Mouse (Mus musculus) left cerebral cortex, adult 9 months (tissue): Measurements from ENCODE around the gene Slitrk3.
"Not testable (repeated sequence)": the region's sequence is repeated elsewhere in the genome, so short reads cannot be mapped to it uniquely, and the experiment has no call there.

ENCODE experiments used
- DNase-seq, 2 experiments: peaks; one replicate each; pipeline ENCODE4 v3.0.0; 2022; ENCODE audit warnings: low spot score in 2 of 2

The Slitrk3 gene

GRCm38 (mm10) chr3:73057197-73057811 is at the start of gene Slitrk3:
Slitrk3 (minus strand) TSS chr3:73057803.
- DNase-seq = peak in 1 of 2 experiments; percentile 57

GRCm38 (mm10) chr3:73094445-73094844 is 36.8 kb upstream of the Slitrk3 start:
- not testable (repeated sequence) for DNase-seq

DNA sequence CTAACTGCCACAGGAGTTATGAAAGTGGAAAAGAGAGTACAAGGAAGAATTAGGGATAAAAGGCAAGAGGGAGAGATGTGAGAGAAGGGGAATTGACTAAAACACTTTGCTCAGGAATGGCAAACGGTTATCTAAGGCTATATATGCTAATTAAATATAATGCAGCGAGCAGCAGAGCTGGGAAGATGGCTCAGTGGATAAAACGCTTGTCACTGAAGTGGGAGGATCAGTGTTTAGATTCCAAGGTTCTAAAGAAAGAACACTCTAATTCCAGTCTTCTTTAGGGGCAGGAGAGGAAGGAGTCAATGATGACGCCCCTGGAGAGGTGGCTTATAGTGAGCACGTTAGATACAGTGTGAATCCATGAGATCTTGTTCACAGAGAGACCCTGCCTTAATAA is 27.0 kb upstream of the Slitrk3 start:
- DNase-seq = no peak

DNA sequence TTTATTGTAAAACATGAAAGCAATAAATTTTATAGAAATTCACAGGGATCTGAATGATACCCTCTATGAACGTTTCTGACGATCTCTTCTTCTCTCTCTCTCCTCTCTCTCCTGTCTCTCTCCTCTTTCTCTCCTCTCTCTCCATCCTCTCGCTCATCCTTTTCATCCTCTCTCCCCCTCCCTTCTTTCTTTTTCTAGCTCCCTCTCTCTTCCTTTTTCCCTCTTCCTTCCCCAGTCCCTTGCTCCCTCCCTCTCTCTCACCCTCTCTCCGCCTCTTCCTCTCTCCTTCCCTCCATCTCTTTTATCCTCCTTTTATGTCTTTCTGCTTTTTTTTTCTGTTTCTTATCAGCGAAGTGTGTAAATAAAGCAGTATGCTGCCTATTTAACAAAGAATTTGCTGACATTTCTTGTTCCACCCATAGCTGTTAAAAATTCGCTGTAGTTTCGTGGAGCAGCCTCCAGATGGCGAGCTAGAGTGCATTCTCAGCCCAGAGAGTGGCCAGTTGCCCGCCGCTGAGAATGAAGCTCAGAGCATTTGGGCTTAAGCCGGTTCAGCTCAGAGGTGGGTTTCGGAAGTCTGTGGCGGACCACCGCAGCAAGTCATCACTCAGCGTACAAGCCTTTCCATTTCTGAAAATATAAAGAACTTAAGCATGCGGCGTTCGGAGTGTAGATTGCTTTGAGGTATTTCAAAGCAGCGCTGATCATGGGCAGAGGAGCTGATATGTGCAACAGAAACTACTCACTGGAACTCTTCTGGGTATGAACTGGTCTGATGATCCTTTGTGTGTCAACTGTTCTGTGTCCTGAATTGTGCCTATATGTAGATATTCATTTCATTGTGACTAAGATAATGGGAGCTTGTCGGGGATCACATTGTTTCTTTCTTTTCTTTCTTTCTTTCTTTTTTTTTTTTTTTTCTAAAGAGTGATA is 8.5 kb upstream of the Slitrk3 start:
- DNase-seq = peak in 1 of 2 experiments; percentile 87

DNA sequence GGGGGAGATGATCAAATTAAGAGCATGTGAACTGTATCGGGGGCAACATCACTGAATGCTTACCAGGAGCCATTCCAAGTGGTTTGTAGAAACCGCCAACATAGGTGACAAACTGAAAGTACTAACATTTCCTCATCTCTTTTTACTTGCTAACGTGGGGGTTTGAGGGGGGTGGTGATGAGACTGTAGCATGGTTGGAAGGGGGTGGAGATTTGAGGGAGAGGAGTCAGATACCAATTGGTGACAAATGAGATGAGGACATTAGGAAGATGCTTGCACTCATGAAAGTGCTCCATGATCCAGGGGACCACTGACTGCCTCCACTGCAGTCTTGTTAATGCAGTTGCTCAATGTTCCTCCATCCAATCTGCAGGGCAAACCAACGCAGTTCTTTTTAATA is 587 bp upstream of the Slitrk3 start:
- no peak for DNase-seq

DNA sequence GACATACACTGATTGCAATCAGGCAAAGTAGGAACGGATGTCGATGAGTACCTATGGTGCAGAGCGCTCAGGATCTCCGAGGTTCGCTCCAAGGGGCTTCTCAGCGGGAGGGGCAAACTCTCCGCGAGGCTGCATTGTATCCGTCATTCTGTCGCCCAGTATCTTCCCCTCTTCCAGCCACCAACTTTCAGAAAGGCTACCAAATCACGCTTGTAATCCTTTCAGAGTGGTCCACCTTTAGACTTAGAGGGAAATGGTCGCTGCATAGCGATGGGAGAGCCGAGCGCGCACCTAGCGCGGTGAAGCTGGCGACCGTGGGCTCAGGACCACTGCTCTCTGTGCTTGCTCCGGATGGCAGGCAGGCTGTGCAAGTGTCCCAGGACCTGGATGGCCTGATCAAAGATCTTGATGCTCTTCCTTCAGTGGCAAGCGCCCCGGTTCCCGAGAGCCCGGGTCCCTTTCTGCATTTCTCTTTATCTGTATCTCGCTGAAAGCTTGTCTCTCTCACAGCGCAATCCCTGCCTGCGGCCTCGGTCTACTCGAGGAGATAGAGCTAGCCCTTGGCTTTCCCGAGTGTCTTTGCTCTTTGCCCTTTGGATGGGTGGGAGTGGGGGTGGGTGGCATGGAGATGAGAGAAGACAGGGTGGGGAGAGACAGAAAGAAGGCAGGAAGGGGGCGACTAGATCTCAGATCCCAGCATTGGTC is 959 bp downstream of the Slitrk3 start:
- no peak for DNase-seq

- DNase-seq = no peak
These were observed 1.6 kb downstream of the Slitrk3 start for GRCm38 (mm10) chr3:73056044-73056438.

- DNase-seq = no peak
These were observed 2.1 kb downstream of the Slitrk3 start for GRCm38 (mm10) chr3:73055399-73056043.

GRCm38 (mm10) chr3:73053451-73053931 is 4.1 kb downstream of the Slitrk3 start:
- no peak for DNase-seq

DNA sequence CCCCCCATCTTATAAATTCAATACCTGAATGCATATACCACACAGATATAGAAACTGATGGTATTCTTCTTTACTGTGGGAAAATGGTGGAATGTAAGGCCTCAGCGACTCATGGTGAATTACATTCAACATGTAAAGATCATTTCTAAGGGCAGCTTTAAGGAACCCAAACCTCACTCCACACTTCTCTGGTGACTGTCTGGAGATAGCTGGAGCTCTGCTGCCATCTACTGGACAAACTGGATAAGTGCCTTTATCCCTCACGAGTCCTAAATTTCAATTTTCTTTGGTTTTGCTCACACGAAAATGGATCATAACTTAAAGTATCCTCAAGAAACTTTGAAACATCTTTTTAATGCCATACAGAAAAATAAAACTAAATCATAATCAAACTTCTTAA is 11.4 kb downstream of the Slitrk3 start:
- peak in 1 of 2 experiments; percentile 62 for DNase-seq

DNA sequence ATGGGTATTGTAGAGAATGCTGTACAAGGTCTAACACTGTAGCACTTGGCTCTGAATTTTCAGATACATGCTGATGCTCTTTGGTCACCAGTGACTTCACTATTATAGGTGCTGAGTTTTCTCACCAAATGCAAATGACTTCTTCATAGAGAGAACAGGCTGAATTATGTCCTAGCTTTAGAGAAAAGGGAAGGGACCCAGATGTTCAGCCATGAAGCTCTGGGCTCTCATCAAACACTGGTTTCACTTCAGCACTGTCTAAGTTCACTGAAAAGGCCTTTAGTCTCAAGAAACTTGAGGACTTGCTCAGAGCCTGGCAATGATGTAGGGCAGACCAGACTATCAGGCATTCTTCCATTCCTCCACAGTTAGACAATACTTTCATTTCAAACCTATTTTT is 15.3 kb downstream of the Slitrk3 start:
- no peak for DNase-seq

- no peak for DNase-seq
These were observed 51.6 kb downstream of the Slitrk3 start for GRCm38 (mm10) chr3:73006045-73006444.

GRCm38 (mm10) chr3:73002933-73003696 is 54.5 kb downstream of the Slitrk3 start:
- DNase-seq = no peak

DNA sequence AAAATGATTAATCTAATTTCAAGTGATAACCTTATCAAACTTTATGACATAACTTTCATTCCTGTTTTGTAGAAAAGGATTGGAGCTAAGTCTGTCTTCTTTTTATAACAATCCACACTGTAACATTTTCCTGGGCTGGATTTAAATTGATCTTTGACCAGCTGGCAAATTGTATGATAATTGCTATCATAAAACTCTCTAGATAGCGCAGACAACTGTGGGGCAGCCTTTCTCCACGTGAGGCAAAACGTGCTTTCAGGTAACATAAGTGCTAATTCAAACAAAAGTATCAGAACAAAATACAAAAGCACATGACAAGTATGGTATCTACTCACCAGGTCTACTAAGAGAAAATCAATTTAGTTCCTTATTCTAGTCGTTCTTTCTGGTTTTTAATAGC is 60.1 kb downstream of the Slitrk3 start:
- DNase-seq = no peak
